8 mouse cellular contexts compared by ENCODE assay signal in genomic region chr15:52161568-52162316, GRCm38 (mm10).
DNase-seq lines count a peak whose midpoint lies in the region; ATAC-seq and TF ChIP-seq lines count a peak whose summit lies in the region.

No protein-coding gene starts in this region.

- no peaks in the 10 kb centered on the region for H3K27me3 ChIP-seq in thymus, adult 2 months (ENCODE audit: control insufficient read depth, insufficient read depth, low read length)
- H3K27me3 ChIP-seq in forebrain, embryonic 16.5 days (replicated peaks; ENCODE audit: control insufficient read depth, insufficient read depth, low read length) = no peaks in the 10 kb centered on the region
- no peaks in the 10 kb centered on the region for H3K27me3 ChIP-seq in liver, postnatal 0 days (ENCODE audit: insufficient read depth, low read length)

- no peak for TF ChIP-seq EP300 in liver, postnatal 0 days (IDR thresholded peaks at IDR 0.05; ENCODE audit: low read depth)

- H3K9ac ChIP-seq in forebrain, embryonic 16.5 days (replicated peaks; ENCODE audit: low read depth, low read length) = peak overlapping the region; percentile 44
- no peak overlapping the region for H3K9ac ChIP-seq in liver, postnatal 0 days (replicated peaks)

- no peak overlapping the region for H3K4me3 ChIP-seq in thymus, adult 2 months (ENCODE audit: control insufficient read depth, insufficient read depth, low read length)
- no peak overlapping the region for H3K4me3 ChIP-seq in forebrain, embryonic 16.5 days (replicated peaks; ENCODE audit: low read length)
- no peak overlapping the region for H3K4me3 ChIP-seq in liver, postnatal 0 days (ENCODE audit: low read depth, low read length)

- no peaks in the 10 kb centered on the region for H3K36me3 ChIP-seq in thymus, adult 2 months (ENCODE audit: control insufficient read depth, insufficient read depth, low read length)
- no peaks in the 10 kb centered on the region for H3K36me3 ChIP-seq in forebrain, embryonic 16.5 days (ENCODE audit: control insufficient read depth, insufficient read depth)
- H3K36me3 ChIP-seq in liver, postnatal 0 days (replicated peaks; ENCODE audit: insufficient read depth, low read length) = no peaks in the 10 kb centered on the region

- peak overlapping the region; percentile 39 for H3K4me2 ChIP-seq in forebrain, embryonic 16.5 days (ENCODE audit: low read length)
- 0 out of 2 replicates have a peak overlapping the region, but pooled peaks have one; percentile 15 for H3K4me2 ChIP-seq in liver, postnatal 0 days (ENCODE audit: low read depth, low read length)

- WGBS in thymus, adult 2 months = 72% methylated on average over 19 of the region's 19 CpGs
- WGBS in forebrain, embryonic 16.5 days = 13% methylated on average over 19 of the region's 19 CpGs
- WGBS in liver, postnatal 0 days (ENCODE audit: insufficient replicate concordance) = 47% methylated on average over 19 of the region's 19 CpGs

- no peak for TF ChIP-seq CTCF in thymus, adult 2 months (IDR thresholded peaks at IDR 0.05; ENCODE audit: borderline replicate concordance, control insufficient read depth, extremely low read depth, insufficient read depth, low read length, poor library complexity)
- TF ChIP-seq CTCF in liver, postnatal 0 days (IDR thresholded peaks at IDR 0.05; ENCODE audit: low read depth) = no peak

- ATAC-seq in frontal cortex, adult (ENCODE audit: low TSS enrichment) = peak; percentile 56
- peak; percentile 58 for ATAC-seq in forebrain, embryonic 16.5 days
- no peak for ATAC-seq in liver, postnatal 0 days

- no peaks in the 10 kb centered on the region for H3K9me3 ChIP-seq in forebrain, embryonic 16.5 days (ENCODE audit: control insufficient read depth, low read length)
- H3K9me3 ChIP-seq in liver, postnatal 0 days (ENCODE audit: low read length) = no peaks in the 10 kb centered on the region

- H3K4me1 ChIP-seq in thymus, adult 2 months (replicated peaks; ENCODE audit: control insufficient read depth, insufficient read depth, low read length) = no peaks in the 10 kb centered on the region
- peaks cover 15% of the 10 kb centered on the region for H3K4me1 ChIP-seq in forebrain, embryonic 16.5 days (replicated peaks; ENCODE audit: control insufficient read depth, insufficient read depth, low read length)
- peaks cover 4% of the 10 kb centered on the region; the same call in 1 of the 2 replicates for H3K4me1 ChIP-seq in liver, postnatal 0 days (ENCODE audit: insufficient read depth)

- no peak for DNase-seq in frontal cortex, postnatal 14 days (ENCODE audit: low spot score in 2 of 2)
- peak; percentile 10 for DNase-seq in thymus, postnatal 4 days
- no peak for DNase-seq in thymus, adult 2 months
- DNase-seq in liver, postnatal 0 days = no peak
- DNase-seq in right cerebral cortex, postnatal 10 days (ENCODE audit: low spot score in 2 of 2) = peak; percentile 36 to 39
- DNase-seq in spleen, adult 18-20 months = no peak

- H3K27ac ChIP-seq in thymus, adult 2 months (ENCODE audit: control insufficient read depth, insufficient read depth, low read length) = no peak overlapping the region
- H3K27ac ChIP-seq in forebrain, embryonic 16.5 days (ENCODE audit: low read length) = peak overlapping the region; percentile 60; the same call in 1 of the 2 replicates
- no peak overlapping the region for H3K27ac ChIP-seq in liver, postnatal 0 days (ENCODE audit: low read depth)

- no peak for TF ChIP-seq POLR2A in thymus, adult 2 months (IDR thresholded peaks at IDR 0.05; ENCODE audit: control insufficient read depth, extremely low read depth, insufficient read depth, low read length, poor library complexity)

Comparison
In these comparisons a context has a peak if more than half of its experiments do, and no peak if none do; other contexts are left out.
1. DNase-seq: peak in thymus, postnatal 4 days (single experiment) and right cerebral cortex, postnatal 10 days (2 of 2); none in frontal cortex, postnatal 14 days (0 of 2), thymus, adult 2 months (single experiment), liver, postnatal 0 days (single experiment) and spleen, adult 18-20 months (0 of 2).